Comparison of ENCODE assay signal across 8 mouse cellular contexts in genomic region chr1:37719761-37720640, GRCm38 (mm10). TPM values are rescaled to one million over a fixed set of nuclear protein-coding genes. Genes with fewer than 3 reads are reported as not detected.
A peak's percentile ranks its signal among the peaks of the same experiment; 100 is the strongest.
DNase-seq lines count a peak whose midpoint lies in the region; ATAC-seq and TF ChIP-seq lines count a peak whose summit lies in the region.

2010300C02Rik (minus strand) TSS chr1:37720085.

- H3K4me3 ChIP-seq in spleen, adult 2 months (ENCODE audit: extremely low read depth, insufficient read depth, insufficient read length): peak within 1 kb of the TSS; percentile 46
- peak within 1 kb of the TSS; percentile 72 for H3K4me3 ChIP-seq in embryonic facial prominence, embryonic 10.5 days
- peak within 1 kb of the TSS; percentile 67 for H3K4me3 ChIP-seq in heart, embryonic 15.5 days
- H3K4me3 ChIP-seq in liver, embryonic 14.5 days (ENCODE audit: insufficient read depth in 1 of 2, low read depth in 2 of 2, low read length in 2 of 2): peak within 1 kb of the TSS; percentile 2 to 55
- H3K4me3 ChIP-seq in neural tube, embryonic 11.5 days (ENCODE audit: low read depth, low read length): peak within 1 kb of the TSS; percentile 61

- peaks cover 13% of the 10 kb centered on the region for H3K27me3 ChIP-seq in spleen, adult 2 months (ENCODE audit: control insufficient read depth, insufficient read depth, low read length)
- peaks cover 55% of the 10 kb centered on the region for H3K27me3 ChIP-seq in embryonic facial prominence, embryonic 10.5 days (replicated peaks; ENCODE audit: low read depth, poor library complexity, severe bottlenecking)
- H3K27me3 ChIP-seq in heart, embryonic 15.5 days: peaks cover 16% of the 10 kb centered on the region
- H3K27me3 ChIP-seq in liver, embryonic 14.5 days (ENCODE audit: control insufficient read depth, insufficient read depth, low read length): peaks cover 25% of the 10 kb centered on the region
- peaks cover 15% of the 10 kb centered on the region; the same call in 1 of the 2 replicates for H3K27me3 ChIP-seq in neural tube, embryonic 11.5 days (ENCODE audit: control insufficient read depth, insufficient read depth, low read length)

- peak within 1 kb of the TSS; percentile 99 for H3K4me2 ChIP-seq in heart, embryonic 15.5 days
- peak within 1 kb of the TSS; percentile 54 for H3K4me2 ChIP-seq in liver, embryonic 14.5 days (ENCODE audit: low read depth)
- H3K4me2 ChIP-seq in neural tube, embryonic 11.5 days (ENCODE audit: low read depth): peak within 1 kb of the TSS; percentile 95

- H3K27ac ChIP-seq in spleen, adult 2 months (ENCODE audit: insufficient read depth, low read length): no peak within 1 kb of the TSS
- H3K27ac ChIP-seq in embryonic facial prominence, embryonic 10.5 days (replicated peaks): peak within 1 kb of the TSS; percentile 59
- peak within 1 kb of the TSS; percentile 57 for H3K27ac ChIP-seq in heart, embryonic 15.5 days
- H3K27ac ChIP-seq in liver, embryonic 14.5 days: no peak within 1 kb of the TSS
- no peak within 1 kb of the TSS for H3K27ac ChIP-seq in neural tube, embryonic 11.5 days (ENCODE audit: low read depth, low read length)

- H3K9me3 ChIP-seq in embryonic facial prominence, embryonic 10.5 days: no peaks in the 10 kb centered on the region
- H3K9me3 ChIP-seq in heart, embryonic 15.5 days (replicated peaks): no peaks in the 10 kb centered on the region
- H3K9me3 ChIP-seq in liver, embryonic 14.5 days (ENCODE audit: control insufficient read depth, low read length): no peaks in the 10 kb centered on the region
- no peaks in the 10 kb centered on the region for H3K9me3 ChIP-seq in neural tube, embryonic 11.5 days (ENCODE audit: control insufficient read depth, low read length)

- H3K36me3 ChIP-seq in spleen, adult 2 months (ENCODE audit: control insufficient read depth, insufficient read depth, low read length): no peaks in the 10 kb centered on the region
- no peaks in the 10 kb centered on the region for H3K36me3 ChIP-seq in embryonic facial prominence, embryonic 10.5 days (replicated peaks)
- no peaks in the 10 kb centered on the region for H3K36me3 ChIP-seq in heart, embryonic 15.5 days
- no peaks in the 10 kb centered on the region for H3K36me3 ChIP-seq in liver, embryonic 14.5 days (replicated peaks; ENCODE audit: control insufficient read depth, insufficient read depth, low read depth)
- no peaks in the 10 kb centered on the region for H3K36me3 ChIP-seq in neural tube, embryonic 11.5 days (ENCODE audit: control insufficient read depth, insufficient read depth, low read length)

- TF ChIP-seq CTCF in spleen, adult 2 months (IDR thresholded peaks at IDR 0.05; ENCODE audit: extremely low read depth, insufficient read depth, insufficient read length, insufficient replicate concordance): no peak
- TF ChIP-seq CTCF in liver, embryonic 14.5 days (IDR thresholded peaks at IDR 0.05; ENCODE audit: low read depth): no peak

- TF ChIP-seq EP300 in liver, embryonic 14.5 days (IDR thresholded peaks at IDR 0.05; ENCODE audit: low read depth): no peak

- H3K4me1 ChIP-seq in spleen, adult 2 months (ENCODE audit: control insufficient read depth, insufficient read depth, insufficient read length): peaks cover 6% of the 10 kb centered on the region
- peaks cover 15% of the 10 kb centered on the region for H3K4me1 ChIP-seq in embryonic facial prominence, embryonic 10.5 days
- H3K4me1 ChIP-seq in heart, embryonic 15.5 days (replicated peaks): peaks cover 9% of the 10 kb centered on the region
- no peaks in the 10 kb centered on the region for H3K4me1 ChIP-seq in liver, embryonic 14.5 days (replicated peaks; ENCODE audit: control insufficient read depth in 2 of 2, insufficient read depth in 2 of 2, low read length in 1 of 2)
- H3K4me1 ChIP-seq in neural tube, embryonic 11.5 days (ENCODE audit: control insufficient read depth, insufficient read depth, low read length): peaks cover 8% of the 10 kb centered on the region

- WGBS in spleen, adult 2 months: 2% methylated on average over 63 of the region's 69 CpGs
- 3% methylated on average over 68 of the region's 69 CpGs for WGBS in embryonic facial prominence, embryonic 10.5 days
- WGBS in heart, embryonic 15.5 days: 1% methylated on average over 47 of the region's 69 CpGs
- WGBS in liver, embryonic 14.5 days (ENCODE audit: insufficient replicate concordance): 2% methylated on average over 32 of the region's 69 CpGs
- WGBS in neural tube, embryonic 11.5 days: 1% methylated on average over 30 of the region's 69 CpGs

- peak; percentile 83 for ATAC-seq in heart, embryonic 15.5 days (replicated peaks; ENCODE audit: insufficient number of reproducible peaks, insufficient read depth, low FRiP score, low read depth)
- no peak for ATAC-seq in liver, embryonic 14.5 days (ENCODE audit: insufficient read depth)
- ATAC-seq in neural tube, embryonic 11.5 days (ENCODE audit: insufficient read depth, low FRiP score, low TSS enrichment): peak; percentile 77

- no peak for TF ChIP-seq POLR2A in spleen, adult 2 months (IDR thresholded peaks at IDR 0.05; ENCODE audit: low read depth, low read length)

- DNase-seq in spleen, adult 2 months (ENCODE audit: low read depth in 1 of 2, low spot score in 2 of 2): no peak
- DNase-seq in spleen, postnatal 36 days (ENCODE audit: low spot score in 2 of 2): no peak
- peak; percentile 67 for DNase-seq in embryonic facial prominence, embryonic 10.5 days (ENCODE audit: low spot score)
- peak; percentile 11 to 72 for DNase-seq in kidney, postnatal 36 days
- no peak for DNase-seq in liver, embryonic 14.5 days (ENCODE audit: low read depth in 3 of 3, low spot score in 3 of 3)
- peak; percentile 74 for DNase-seq in neural tube, embryonic 11.5 days (ENCODE audit: low spot score)
- DNase-seq in thymus, postnatal 10 days (ENCODE audit: low spot score in 2 of 2): peak; percentile 39 to 68

- peak within 1 kb of the TSS; percentile 64 for H3K9ac ChIP-seq in heart, embryonic 15.5 days
- H3K9ac ChIP-seq in liver, embryonic 14.5 days (replicated peaks): no peak within 1 kb of the TSS
- peak within 1 kb of the TSS; percentile 50 for H3K9ac ChIP-seq in neural tube, embryonic 11.5 days (ENCODE audit: low read length)

RNA-seq across cellular contexts. Expression of gene 2010300C02Rik, which starts in this region (rescaled TPM):
- polyA plus RNA-seq in spleen, adult 2 months (2012; rRNA removed): 0.96 and 1.0 TPM in 2 replicates
- 0.91 and 0.96 TPM in 2 replicates for polyA plus RNA-seq in embryonic facial prominence, embryonic 10.5 days (2016; fragmentation: Nextera tagmentation; extraction: Ambion mirVana)
- 3.2 and 6.7 TPM in 2 replicates for polyA plus RNA-seq in heart, embryonic 15.5 days (2015; fragmentation: Nextera tagmentation; extraction: Ambion mirVana)
- polyA plus RNA-seq in liver, embryonic 14.5 days (2012; rRNA removed): 0.09 and 0.12 TPM in 2 replicates
- 0.15 TPM in 1 of 2 replicates, not detected in the other for polyA plus RNA-seq in liver, embryonic 14.5 days (2014; fragmentation: Nextera tagmentation; extraction: Ambion mirVana)
- polyA plus RNA-seq in neural tube, embryonic 11.5 days (2014; fragmentation: Nextera tagmentation; extraction: Ambion mirVana): 0.74 and 0.81 TPM in 2 replicates

Comparison
In these comparisons a context has a peak if more than half of its experiments do, and no peak if none do; other contexts are left out.
1. Peak in DNase-seq, H3K4me3 ChIP-seq and H3K27ac ChIP-seq in embryonic facial prominence, embryonic 10.5 days; RNA of the gene not detected or under 1 TPM.
2. Peak in DNase-seq, ATAC-seq, H3K4me3 ChIP-seq, H3K9ac ChIP-seq and H3K4me2 ChIP-seq in neural tube, embryonic 11.5 days; RNA of the gene not detected or under 1 TPM.
3. DNase-seq: peak in kidney, postnatal 36 days (2 of 2) and thymus, postnatal 10 days (2 of 2); none in spleen, adult 2 months (0 of 2), spleen, postnatal 36 days (0 of 2) and liver, embryonic 14.5 days (0 of 3).
4. Peak in every context shown above with its lines, with median percentiles within 50 percentile points of each other: H3K4me3 ChIP-seq and H3K4me2 ChIP-seq.